Mouse (Mus musculus) kidney, embryonic 14.5 days (tissue): Measurements from ENCODE around the gene Pdcd2l. TPM values are rescaled to one million over a fixed set of nuclear protein-coding genes. Genes with fewer than 3 reads are reported as not detected.

ENCODE experiments used
- ATAC-seq: fragments of 200-750 bp; cut with Nextera tagmentation; 2 replicates; pipeline ENCODE4 v1.8.0; 2017; ENCODE audit warnings: moderate number of reproducible peaks, mild to moderate bottlenecking, moderate TSS enrichment, moderate library complexity; ENCODE audit not compliant: low FRiP score, low TSS enrichment
- H3K27ac ChIP-seq: fragments of 300-500 bp; sonication (generic); 2 replicates; pipeline ENCODE4 v1.5.1; 2014; ENCODE audit warnings: low read depth, mild to moderate bottlenecking, low read length, moderate library complexity, mixed read lengths
- H3K27me3 ChIP-seq: fragments of 300-500 bp; sonication (generic); 2 replicates; pipeline ENCODE4 v1.6.1; 2014; ENCODE audit warnings: mild to moderate bottlenecking, low read length; ENCODE audit not compliant: control insufficient read depth, insufficient read depth
- H3K36me3 ChIP-seq: fragments of 300-500 bp; sonication (generic); 2 replicates; pipeline ENCODE4 v1.6.1; 2014; ENCODE audit warnings: low read length, mixed read lengths; ENCODE audit not compliant: control insufficient read depth, insufficient read depth
- H3K4me1 ChIP-seq: fragments of 300-500 bp; sonication (generic); 2 replicates; pipeline ENCODE4 v1.6.1; 2014; ENCODE audit warnings: low read length, mixed read lengths; ENCODE audit not compliant: control insufficient read depth, insufficient read depth
- H3K4me2 ChIP-seq: fragments of 300-500 bp; sonication (generic); replicated peaks from 2 replicates; pipeline ENCODE4 v1.6.1; 2014; ENCODE audit warnings: low read depth, mild to moderate bottlenecking, low read length
- H3K4me3 ChIP-seq: fragments of 300-500 bp; sonication (generic); 2 replicates; pipeline ENCODE4 v1.5.1; 2014; ENCODE audit warnings: mild to moderate bottlenecking, low read length
- H3K9ac ChIP-seq: fragments of 300-500 bp; sonication (generic); 2 replicates; pipeline ENCODE4 v1.6.1; 2014; ENCODE audit warnings: low read depth, mild to moderate bottlenecking, low read length, moderate library complexity
- H3K9me3 ChIP-seq: fragments of 300-500 bp; sonication (generic); 2 replicates; pipeline ENCODE4 v1.6.1; 2016; ENCODE audit warnings: low read length; ENCODE audit not compliant: control insufficient read depth
- WGBS: fragments of 180-500 bp; shearing (Covaris S2); extraction: QIAGEN DNeasy Blood & Tissue Kit; methylation state at CpG from one replicate; pipeline ENCODE4 v1.1.7; 2014; 5-methylcytosine and 5-hydroxymethylcytosine counted together
- polyA plus RNA-seq: library from polyadenylated mRNA; unstranded; fragments of >200 nt; fragmentation: Nextera tagmentation; extraction: Ambion mirVana; gene quantifications from 2 replicates; pipeline ENCODE4 v1.2.1, GENCODE M21; 2014

The Pdcd2l gene
- polyA plus RNA-seq, 1 experiment from 2014 or later, result 68.7 TPM

- ATAC-seq, result 0 out of 2 replicates have a peak, but pooled peaks have one; percentile 53
Measured at GRCm38 (mm10) chr7:34139493-34139892, 57.0 kb downstream of the Pdcd2l start.

More at GRCm38 (mm10) chr7:34139493-34139892, 57.0 kb downstream of the Pdcd2l start:
- Histone ChIP-seq H3K4me3 (no peak overlapping the region), H3K27ac (no peak overlapping the region), H3K27me3 (no peaks in the 10 kb centered on the region), H3K9me3 (no peaks in the 10 kb centered on the region), H3K9ac (no peak overlapping the region), H3K4me2 (no peak overlapping the region), H3K36me3 (peaks cover 46% of the 10 kb centered on the region), H3K4me1 (no peaks in the 10 kb centered on the region)
- 88% methylated on average over 6 of the region's 6 CpGs for WGBS

Other genes starting within 250 kb of the Pdcd2l start
- gene Scgb2b27, start 182.7 kb downstream of the Pdcd2l start, polyA plus RNA-seq, result not detected in 2 replicates
- not detected in 2 replicates for gene Scgb1b27, start 175.2 kb downstream of the Pdcd2l start, polyA plus RNA-seq
- not detected in 2 replicates for gene Scgb1b30, start 101.2 kb downstream of the Pdcd2l start, polyA plus RNA-seq
- gene Wtip, start 63.4 kb downstream of the Pdcd2l start, polyA plus RNA-seq, result 5.8 and 8.7 TPM in 2 replicates
- gene Uba2, start 27.1 kb downstream of the Pdcd2l start, polyA plus RNA-seq, result 166 and 240 TPM in 2 replicates
- 229 and 366 TPM in 2 replicates for gene Gpi1, start 33.7 kb upstream of the Pdcd2l start, polyA plus RNA-seq
- gene Gm6096, start 54.4 kb upstream of the Pdcd2l start, polyA plus RNA-seq, result 0.69 TPM in 1 of 2 replicates, not detected in the other
- 45.5 and 45.7 TPM in 2 replicates for gene 4931406P16Rik, start 116.9 kb upstream of the Pdcd2l start, polyA plus RNA-seq
- gene Lsm14a, start 196.7 kb upstream of the Pdcd2l start, polyA plus RNA-seq, result 59.4 and 66.7 TPM in 2 replicates